In genomic region chr15:79928736-79929135, GRCm38 (mm10) we compare ENCODE assay signal across 13 mouse cellular contexts. TPM values are rescaled to one million over a fixed set of nuclear protein-coding genes. Genes with fewer than 3 reads are reported as not detected.
DNase-seq lines count a peak whose midpoint lies in the region; ATAC-seq lines count a peak whose summit lies in the region.
"Had no signal": no experiment of that assay in that cellular context is flagged by ENCODE, and none has a peak within 500 bp of the region (broad histone marks: within the 10 kb centered on the region; RNA-seq: fewer than 3 reads in every experiment).

No protein-coding gene starts in this region.

- no peaks in the 10 kb centered on the region for H3K36me3 ChIP-seq in heart, embryonic 13.5 days
- H3K36me3 ChIP-seq in midbrain, embryonic 11.5 days (ENCODE audit: control insufficient read depth, insufficient read depth, low read length): no peaks in the 10 kb centered on the region
- no peaks in the 10 kb centered on the region for H3K36me3 ChIP-seq in midbrain, embryonic 14.5 days (ENCODE audit: control insufficient read depth, insufficient read depth, low read length)
- H3K36me3 ChIP-seq in liver, embryonic 15.5 days (replicated peaks): no peaks in the 10 kb centered on the region
- H3K36me3 ChIP-seq: midbrain, embryonic 10.5 days; stomach, embryonic 15.5 days had no signal

- no peaks in the 10 kb centered on the region for H3K9me3 ChIP-seq in heart, embryonic 13.5 days
- no peaks in the 10 kb centered on the region for H3K9me3 ChIP-seq in midbrain, embryonic 11.5 days (ENCODE audit: control insufficient read depth, low read length)
- no peaks in the 10 kb centered on the region for H3K9me3 ChIP-seq in midbrain, embryonic 14.5 days (ENCODE audit: control insufficient read depth, low read length)
- no peaks in the 10 kb centered on the region for H3K9me3 ChIP-seq in liver, embryonic 15.5 days (replicated peaks)
- H3K9me3 ChIP-seq: forebrain, embryonic 13.5 days; midbrain, embryonic 10.5 days; stomach, embryonic 15.5 days had no signal

- H3K4me1 ChIP-seq in heart, embryonic 13.5 days: peaks cover 22% of the 10 kb centered on the region
- peaks cover 14% of the 10 kb centered on the region for H3K4me1 ChIP-seq in midbrain, embryonic 11.5 days (ENCODE audit: control insufficient read depth, insufficient read depth, low read length)
- peaks cover 19% of the 10 kb centered on the region for H3K4me1 ChIP-seq in midbrain, embryonic 14.5 days (ENCODE audit: control insufficient read depth, insufficient read depth, low read length)
- H3K4me1 ChIP-seq in liver, embryonic 15.5 days (replicated peaks): peaks cover 54% of the 10 kb centered on the region

- peak overlapping the region; percentile 72 for H3K4me3 ChIP-seq in heart, embryonic 13.5 days
- H3K4me3 ChIP-seq in midbrain, embryonic 11.5 days (ENCODE audit: low read depth, low read length): no peak overlapping the region
- no peak overlapping the region for H3K4me3 ChIP-seq in midbrain, embryonic 14.5 days (replicated peaks; ENCODE audit: low read depth, low read length)
- H3K4me3 ChIP-seq in liver, embryonic 15.5 days (replicated peaks): 0 out of 2 replicates have a peak overlapping the region, but pooled peaks have one; percentile 66

- H3K27me3 ChIP-seq in heart, embryonic 13.5 days (replicated peaks): peaks cover 48% of the 10 kb centered on the region
- peaks cover 18% of the 10 kb centered on the region for H3K27me3 ChIP-seq in midbrain, embryonic 11.5 days (ENCODE audit: control insufficient read depth, insufficient read depth, low read length)
- peaks cover 8% of the 10 kb centered on the region; the same call in 1 of the 2 replicates for H3K27me3 ChIP-seq in midbrain, embryonic 14.5 days (ENCODE audit: control insufficient read depth, insufficient read depth, low read length)
- peaks cover 32% of the 10 kb centered on the region for H3K27me3 ChIP-seq in liver, embryonic 15.5 days

- H3K27ac ChIP-seq in heart, embryonic 13.5 days (replicated peaks): peak overlapping the region; percentile 20
- H3K27ac ChIP-seq in midbrain, embryonic 11.5 days (ENCODE audit: low read depth, low read length): no peak overlapping the region
- no peak overlapping the region for H3K27ac ChIP-seq in midbrain, embryonic 14.5 days (replicated peaks; ENCODE audit: low read depth, low read length)
- H3K27ac ChIP-seq in liver, embryonic 15.5 days (replicated peaks): peak overlapping the region; percentile 94

- 83% methylated on average over 2 of the region's 2 CpGs for WGBS in heart, embryonic 13.5 days
- 84% methylated on average over 2 of the region's 2 CpGs for WGBS in midbrain, embryonic 11.5 days
- WGBS in midbrain, embryonic 14.5 days: 78% methylated on average over 2 of the region's 2 CpGs
- 62% methylated on average over 2 of the region's 2 CpGs for WGBS in liver, embryonic 15.5 days (ENCODE audit: insufficient replicate concordance)

- DNase-seq in adrenal gland, adult 2 months: peak; percentile 1
- no peak for DNase-seq in adrenal gland, postnatal 10 days
- DNase-seq in heart, adult 8-10 months (ENCODE audit: low spot score): no peak
- peak; percentile 35 for DNase-seq in midbrain, embryonic 11.5 days (ENCODE audit: low spot score, missing footprints)
- DNase-seq in midbrain, embryonic 14.5 days: no peak
- no peak for DNase-seq in frontal cortex, postnatal 14 days (ENCODE audit: low spot score in 2 of 2)
- DNase-seq: adrenal gland, postnatal 25 days; heart, postnatal 14 days had no signal

- ATAC-seq in heart, embryonic 13.5 days (ENCODE audit: extremely low read depth, insufficient number of reproducible peaks, low FRiP score, low TSS enrichment): no peak
- ATAC-seq in midbrain, embryonic 11.5 days (ENCODE audit: low FRiP score): no peak
- no peak for ATAC-seq in midbrain, embryonic 14.5 days (ENCODE audit: low FRiP score, low TSS enrichment)
- ATAC-seq in liver, embryonic 15.5 days (ENCODE audit: insufficient read depth): no peak

- no peak overlapping the region for H3K9ac ChIP-seq in heart, embryonic 13.5 days
- H3K9ac ChIP-seq in midbrain, embryonic 11.5 days (ENCODE audit: low read length): no peak overlapping the region
- no peak overlapping the region for H3K9ac ChIP-seq in midbrain, embryonic 14.5 days (replicated peaks; ENCODE audit: low read length)
- peak overlapping the region; percentile 75 for H3K9ac ChIP-seq in liver, embryonic 15.5 days
- H3K9ac ChIP-seq: stomach, embryonic 15.5 days had no signal

- peak overlapping the region; percentile 96 for H3K4me2 ChIP-seq in heart, embryonic 13.5 days
- no peak overlapping the region for H3K4me2 ChIP-seq in midbrain, embryonic 11.5 days
- no peak overlapping the region for H3K4me2 ChIP-seq in midbrain, embryonic 14.5 days (ENCODE audit: low read length)
- H3K4me2 ChIP-seq in liver, embryonic 15.5 days: peak overlapping the region; percentile 81

RNA-seq across cellular contexts. Expression of gene Apobec3, which starts 37.3 kb away (rescaled TPM):
- total RNA-seq in adrenal gland, adult 2 months (2021): 10 to 100 TPM; 13.1 to 16.5 TPM
- polyA plus RNA-seq in adrenal gland, adult 2 months (2012; rRNA removed): 5.2 and 6.7 TPM in 2 replicates
- 10 to 100 TPM; 16.0 to 30.6 TPM for total RNA-seq in adrenal gland, postnatal 10 days (2021)
- polyA plus RNA-seq in heart, embryonic 13.5 days (2015; fragmentation: Nextera tagmentation; extraction: Ambion mirVana): 13.5 and 13.9 TPM in 2 replicates
- 1 to 10 TPM; 7.2 to 8.4 (median 8.0) TPM for total RNA-seq in heart, adult 8-10 months (2022)
- 5.5 and 6.0 TPM in 2 replicates for polyA plus RNA-seq in midbrain, embryonic 11.5 days (2014; fragmentation: Nextera tagmentation; extraction: Ambion mirVana)
- 0.92 and 5.0 TPM in 2 replicates for polyA plus RNA-seq in midbrain, embryonic 14.5 days (2014; fragmentation: Nextera tagmentation; extraction: Ambion mirVana)
- polyA plus RNA-seq in liver, embryonic 15.5 days (2015; fragmentation: Nextera tagmentation; extraction: Ambion mirVana): 33.5 and 34.5 TPM in 2 replicates

RNA-seq across cellular contexts. Expression of gene Cbx7, which starts 42.2 kb away (rescaled TPM):
- 10 to 100 TPM; 15.6 to 29.8 TPM for total RNA-seq in adrenal gland, adult 2 months (2021)
- polyA plus RNA-seq in adrenal gland, adult 2 months (2012; rRNA removed): 35.2 and 41.3 TPM in 2 replicates
- total RNA-seq in adrenal gland, postnatal 10 days (2021): 10 to 100 TPM in 1 of 2 experiments, 1 to 10 TPM in 1; 8.1 to 11.1 TPM
- 1.5 TPM in 2 replicates for polyA plus RNA-seq in heart, embryonic 13.5 days (2015; fragmentation: Nextera tagmentation; extraction: Ambion mirVana)
- 10 to 100 TPM; 18.7 to 28.2 (median 21.1) TPM for total RNA-seq in heart, adult 8-10 months (2022)
- polyA plus RNA-seq in midbrain, embryonic 11.5 days (2014; fragmentation: Nextera tagmentation; extraction: Ambion mirVana): 1.4 and 1.9 TPM in 2 replicates
- polyA plus RNA-seq in midbrain, embryonic 14.5 days (2014; fragmentation: Nextera tagmentation; extraction: Ambion mirVana): 4.4 TPM in 2 replicates
- 0.97 and 1.4 TPM in 2 replicates for polyA plus RNA-seq in liver, embryonic 15.5 days (2015; fragmentation: Nextera tagmentation; extraction: Ambion mirVana)

Comparison
In these comparisons a context has a peak if more than half of its experiments do, and no peak if none do; other contexts are left out.
1. DNase-seq: peak in adrenal gland, adult 2 months (single experiment) and midbrain, embryonic 11.5 days (single experiment); none in adrenal gland, postnatal 10 days (single experiment), heart, adult 8-10 months (single experiment), midbrain, embryonic 14.5 days (single experiment) and frontal cortex, postnatal 14 days (0 of 2).
2. H3K27ac ChIP-seq: peak in heart, embryonic 13.5 days (single experiment) and liver, embryonic 15.5 days (single experiment); none in midbrain, embryonic 11.5 days (single experiment) and midbrain, embryonic 14.5 days (single experiment).
3. H3K4me2 ChIP-seq: peak in heart, embryonic 13.5 days (single experiment) and liver, embryonic 15.5 days (single experiment); none in midbrain, embryonic 11.5 days (single experiment) and midbrain, embryonic 14.5 days (single experiment).
4. H3K4me3 ChIP-seq: peak in heart, embryonic 13.5 days (single experiment) and liver, embryonic 15.5 days (single experiment); none in midbrain, embryonic 11.5 days (single experiment) and midbrain, embryonic 14.5 days (single experiment).